Mouse (Mus musculus) splenic B cell, adult 2 months (primary cell): ENCODE measurements around the gene Glrx3.

ENCODE experiments used
- DNase-seq: peaks from one replicate; pipeline ENCODE4 v3.0.0-alpha.2; 2011; ENCODE audit warnings: low read depth, low spot score
- H3K27me3 ChIP-seq: 2 replicates; pipeline ENCODE4 v1.6.1; 2012; ENCODE audit warnings: mild to moderate bottlenecking, low read length, moderate library complexity, mixed read lengths; ENCODE audit not compliant: control insufficient read depth, poor library complexity, insufficient read depth, severe bottlenecking
- H3K36me3 ChIP-seq: 2 replicates; pipeline ENCODE4 v1.6.1; 2012; ENCODE audit warnings: mild to moderate bottlenecking, low read length, moderate library complexity, mixed read lengths; ENCODE audit not compliant: control insufficient read depth, poor library complexity, insufficient read depth, severe bottlenecking

The Glrx3 gene

DNA sequence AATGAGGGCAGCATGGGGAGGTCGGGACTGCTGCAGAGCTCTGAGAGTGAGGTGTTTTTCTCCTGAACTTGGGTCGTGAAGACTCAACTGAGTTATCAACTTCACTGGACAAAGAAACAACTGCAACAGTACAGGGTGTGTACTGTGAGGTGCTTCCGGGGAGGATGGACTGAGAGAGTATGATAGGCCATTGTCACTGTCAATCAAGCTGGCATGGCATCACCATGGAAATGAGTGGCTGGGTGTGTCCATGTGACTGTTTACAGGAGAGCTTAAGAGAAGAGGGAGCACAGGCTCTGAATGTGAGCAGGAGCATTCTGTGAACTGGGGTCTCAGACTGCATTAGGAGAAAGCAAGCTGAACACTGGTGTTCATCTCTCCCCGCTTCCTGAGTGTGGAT, 61.3 kb downstream of the Glrx3 start:
- no peaks in the 10 kb centered on the region for H3K27me3 ChIP-seq
- H3K36me3 ChIP-seq: no peaks in the 10 kb centered on the region
- DNase-seq: no peak

DNA sequence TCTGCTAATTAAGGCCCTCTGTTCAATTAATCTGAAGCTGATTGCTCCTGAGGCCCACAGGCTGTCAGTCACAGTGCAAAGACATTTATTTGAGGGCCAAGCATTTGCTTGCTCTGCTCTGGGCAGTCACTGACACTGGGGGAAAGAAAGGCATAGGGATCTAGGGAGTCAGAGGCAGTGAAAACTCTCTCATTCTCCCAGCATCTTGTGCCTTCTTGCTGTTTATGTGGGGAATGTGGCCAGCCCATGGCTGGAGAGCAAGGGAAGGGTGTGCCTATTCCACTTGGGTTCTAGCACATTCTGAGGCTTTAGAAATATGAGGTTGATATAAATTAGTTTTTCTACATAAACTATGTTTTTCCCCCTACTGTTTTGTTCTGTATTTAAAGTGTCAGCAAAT, 80.2 kb downstream of the Glrx3 start:
- Histone ChIP-seq H3K36me3 (no peaks in the 10 kb centered on the region), H3K27me3 (no peaks in the 10 kb centered on the region)
- no peak for DNase-seq

DNA sequence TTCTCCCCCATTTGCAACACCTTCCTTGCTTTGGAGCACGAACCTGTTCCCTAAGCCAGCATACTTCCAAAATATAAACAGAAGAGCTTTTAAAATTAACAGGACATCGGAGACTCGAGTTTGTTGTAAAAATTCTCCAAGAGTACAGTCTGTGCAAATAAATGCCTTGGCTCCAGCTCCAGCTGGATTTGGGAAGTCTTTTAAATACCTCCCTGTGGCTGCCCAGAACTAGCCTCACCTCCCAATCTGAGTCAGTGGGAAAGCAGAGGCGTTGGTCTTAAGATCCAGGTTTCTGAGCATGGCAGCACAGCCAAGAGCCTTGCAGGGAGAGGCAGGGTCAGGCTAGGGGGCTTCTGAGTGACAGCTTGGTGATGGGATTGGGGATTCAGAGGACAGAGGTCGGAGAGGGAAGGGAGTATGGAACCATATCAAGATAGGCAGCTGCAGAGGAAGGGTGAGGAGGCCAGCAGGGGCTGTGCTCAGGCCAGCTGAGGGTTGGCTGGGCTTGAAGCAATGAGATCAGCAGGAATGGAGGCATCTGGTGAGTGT, 80.7 kb downstream of the Glrx3 start:
- Histone ChIP-seq H3K27me3 (no peaks in the 10 kb centered on the region), H3K36me3 (no peaks in the 10 kb centered on the region)
- no peak for DNase-seq
